Mouse (Mus musculus): ENCODE data around the gene Pls3.

DNA sequence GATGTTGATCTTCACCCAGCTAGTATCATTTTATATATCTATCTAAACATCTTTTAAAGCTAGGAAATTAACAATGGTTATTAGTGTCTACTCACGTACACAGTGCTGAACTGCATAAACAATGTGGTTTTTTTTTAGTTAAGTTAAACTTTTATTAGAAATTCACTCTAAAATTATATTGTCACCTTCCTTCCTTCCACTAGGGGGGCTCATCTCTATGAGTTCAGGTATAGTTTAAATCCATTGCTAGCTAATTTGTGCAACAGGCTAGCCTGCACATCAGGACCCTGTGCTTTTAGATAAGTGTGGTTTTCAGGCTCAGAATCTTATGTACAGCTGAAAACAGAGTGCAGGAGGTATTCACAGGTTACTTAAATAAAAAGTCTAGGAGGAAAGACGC, 3.1 kb downstream of the Pls3 start:
- peak; percentile 30 for TF ChIP-seq CTCF (IDR thresholded peaks at IDR 0.05)
- no peak for TF ChIP-seq EP300 (IDR thresholded peaks at IDR 0.05)

Data from lung, postnatal 0 days (tissue).